Mouse (Mus musculus) heart, adult 2 months (tissue): ENCODE results near the gene Slc43a1. TPM values are rescaled to one million over a fixed set of nuclear protein-coding genes. Genes with fewer than 3 reads are reported as not detected.

Experiments used
- DNase-seq, 2 experiments: peaks; one replicate each; pipeline ENCODE4 v3.0.0; 2021
- H3K27ac ChIP-seq: fragments of 200-600 bp; 2 replicates; pipeline ENCODE4 v1.8.1; 2022
- H3K27me3 ChIP-seq: fragments of 200-500 bp; 2 replicates; pipeline ENCODE4 v1.6.1; 2012; ENCODE audit warnings: mild to moderate bottlenecking, low read length, inconsistent platforms, mixed read lengths; ENCODE audit not compliant: control insufficient read depth, insufficient read depth
- H3K36me3 ChIP-seq: fragments of 200-500 bp; 2 replicates; pipeline ENCODE4 v1.6.1; 2012; ENCODE audit warnings: low read length, inconsistent platforms; ENCODE audit not compliant: control insufficient read depth, insufficient read depth
- H3K4me1 ChIP-seq: fragments of 200-500 bp; 2 replicates; pipeline ENCODE4 v1.6.1; 2011; ENCODE audit warnings: low read length; ENCODE audit not compliant: control insufficient read depth, insufficient read depth
- H3K4me3 ChIP-seq: fragments of 200-600 bp; 2 replicates; pipeline ENCODE4 v1.8.1; 2022
- H3K79me2 ChIP-seq: fragments of 200-500 bp; replicated peaks from 2 replicates; pipeline ENCODE4 v1.6.1; 2012; ENCODE audit warnings: mild to moderate bottlenecking, inconsistent platforms, low read length, moderate library complexity, mixed read lengths; ENCODE audit not compliant: control insufficient read depth, insufficient read depth
- H3K9ac ChIP-seq: fragments of 200-500 bp; 2 replicates; pipeline ENCODE4 v1.6.1; 2012; ENCODE audit warnings: low read depth, mild to moderate bottlenecking, control low read depth, inconsistent platforms, low read length, mixed read lengths
- CTCF ChIP-seq: fragments of 200-600 bp; IDR thresholded peaks from 2 replicates; pipeline ENCODE4 v1.8.1; 2022; ENCODE audit warnings: antibody characterized with exemption, mild to moderate bottlenecking, moderate library complexity
- EP300 ChIP-seq: fragments of 200-500 bp; IDR thresholded peaks from 2 replicates; pipeline ENCODE4 v1.6.1; 2011; ENCODE audit warnings: low read depth, low read length, control low read depth; ENCODE audit not compliant: insufficient read depth
- POLR2A ChIP-seq: fragments of 200-500 bp; IDR thresholded peaks from 2 replicates; pipeline ENCODE4 v1.6.1; 2011; ENCODE audit warnings: mild to moderate bottlenecking, low read depth, low read length, control low read depth; ENCODE audit not compliant: insufficient read depth
- WGBS: fragments of 180-500 bp; shearing (Covaris S2); methylation state at CpG from one replicate; pipeline ENCODE4 v1.1.7; 2018; 5-methylcytosine and 5-hydroxymethylcytosine counted together
- intact Hi-C: fragments of 180-260 bp; cut with DNase I; formaldehyde crosslinking; loops from one replicate; pipeline ENCODE4 v1.15.1; 2025
- polyA plus RNA-seq: library from polyadenylated mRNA; depleted of rRNA; stranded (reverse); fragments of >200 nt; gene quantifications from 2 replicates; pipeline ENCODE4 v1.2.3, GENCODE M21; 2012
- total RNA-seq, 2 experiments: library from RNA; stranded (reverse); gene quantifications; 2 replicates each; pipeline ENCODE4 v1.2.3; 2021

The Slc43a1 gene
- total and polyA plus RNA-seq, 3 experiments: 2.1 to 3.7 (median 2.3) TPM

DNA sequence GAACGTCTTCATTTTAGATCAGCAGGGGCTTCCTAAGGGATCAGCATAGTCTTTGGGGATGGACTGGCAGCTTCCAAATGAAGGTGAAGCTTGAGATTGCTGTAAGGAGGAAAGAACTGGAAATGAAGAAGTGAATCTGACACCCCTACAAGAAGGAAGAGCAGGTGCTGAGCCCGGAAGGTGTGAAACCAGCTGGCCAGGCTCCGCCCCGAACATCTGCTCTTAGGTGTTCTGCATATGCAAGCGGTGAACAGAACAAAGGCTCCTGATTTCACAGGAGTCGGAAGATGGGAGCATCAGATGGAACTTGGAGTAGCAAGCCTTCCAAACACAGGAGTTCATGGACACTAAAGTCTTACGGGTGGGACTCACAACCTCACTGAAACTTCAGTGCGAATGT lies 1.5 kb upstream of the Slc43a1 start:
- Histone ChIP-seq H3K4me3 (no peak overlapping the region), H3K27me3 (peaks cover 4% of the 10 kb centered on the region; the same call in 1 of the 2 replicates), H3K4me1 (no peaks in the 10 kb centered on the region; the same call in none of the 2 replicates), H3K79me2 (no peaks in the 10 kb centered on the region), H3K27ac (no peak overlapping the region), H3K9ac (no peak overlapping the region), H3K36me3 (no peaks in the 10 kb centered on the region)
- no peak for DNase-seq
- intact Hi-C loops: no loop called here
- 75% methylated on average over 8 of the region's 8 CpGs for WGBS
- TF ChIP-seq EP300: no peak
- TF ChIP-seq CTCF: no peak
- TF ChIP-seq POLR2A: no peak

DNA sequence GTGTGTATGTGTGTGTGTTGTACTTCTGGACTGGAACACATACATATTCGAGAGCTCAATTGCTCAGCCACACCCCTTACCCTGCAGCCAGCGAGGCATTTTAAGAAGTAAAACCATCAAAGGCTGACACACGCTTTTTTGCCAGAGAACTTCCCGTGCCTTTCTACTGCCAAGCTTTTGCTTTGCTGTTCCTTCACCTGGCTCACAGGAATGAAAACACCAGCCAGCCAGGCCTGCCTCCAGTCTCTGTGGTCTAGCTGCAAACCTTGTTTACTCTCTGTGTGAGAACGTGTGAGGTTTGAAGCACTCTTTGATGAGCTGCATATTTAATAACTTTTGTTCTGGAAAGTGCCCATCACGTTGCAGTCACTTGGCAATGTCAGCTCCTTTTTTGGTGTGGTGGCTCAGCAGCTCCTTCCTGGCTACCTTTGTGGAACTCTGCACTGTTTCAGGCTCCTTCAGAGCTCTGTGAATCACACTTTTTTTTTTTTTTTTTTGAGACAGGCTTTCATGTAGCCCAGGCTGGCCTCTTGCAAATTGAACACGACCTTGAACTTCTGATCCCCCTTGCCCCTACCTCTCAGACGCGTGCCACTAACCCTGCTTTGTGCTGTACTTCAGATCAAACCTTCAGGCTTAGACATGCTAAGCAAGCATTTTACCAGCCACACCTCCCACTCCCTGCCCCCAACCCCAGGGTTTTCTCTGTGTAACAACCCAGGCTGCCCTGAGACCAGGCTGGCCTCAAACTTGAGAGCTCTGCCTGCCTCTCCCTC lies 645 bp upstream of the Slc43a1 start:
- Histone ChIP-seq H3K27me3 (peaks cover 4% of the 10 kb centered on the region; the same call in 1 of the 2 replicates), H3K79me2 (no peaks in the 10 kb centered on the region), H3K9ac (no peak overlapping the region), H3K4me1 (no peaks in the 10 kb centered on the region; the same call in 1 of the 2 replicates), H3K36me3 (no peaks in the 10 kb centered on the region), H3K27ac (no peak overlapping the region), H3K4me3 (no peak overlapping the region)
- intact Hi-C loops: no loop called here
- DNase-seq: peak in 1 of 2 experiments; percentile 15
- TF ChIP-seq CTCF: no peak
- 69% methylated on average over 9 of the region's 9 CpGs for WGBS

DNA sequence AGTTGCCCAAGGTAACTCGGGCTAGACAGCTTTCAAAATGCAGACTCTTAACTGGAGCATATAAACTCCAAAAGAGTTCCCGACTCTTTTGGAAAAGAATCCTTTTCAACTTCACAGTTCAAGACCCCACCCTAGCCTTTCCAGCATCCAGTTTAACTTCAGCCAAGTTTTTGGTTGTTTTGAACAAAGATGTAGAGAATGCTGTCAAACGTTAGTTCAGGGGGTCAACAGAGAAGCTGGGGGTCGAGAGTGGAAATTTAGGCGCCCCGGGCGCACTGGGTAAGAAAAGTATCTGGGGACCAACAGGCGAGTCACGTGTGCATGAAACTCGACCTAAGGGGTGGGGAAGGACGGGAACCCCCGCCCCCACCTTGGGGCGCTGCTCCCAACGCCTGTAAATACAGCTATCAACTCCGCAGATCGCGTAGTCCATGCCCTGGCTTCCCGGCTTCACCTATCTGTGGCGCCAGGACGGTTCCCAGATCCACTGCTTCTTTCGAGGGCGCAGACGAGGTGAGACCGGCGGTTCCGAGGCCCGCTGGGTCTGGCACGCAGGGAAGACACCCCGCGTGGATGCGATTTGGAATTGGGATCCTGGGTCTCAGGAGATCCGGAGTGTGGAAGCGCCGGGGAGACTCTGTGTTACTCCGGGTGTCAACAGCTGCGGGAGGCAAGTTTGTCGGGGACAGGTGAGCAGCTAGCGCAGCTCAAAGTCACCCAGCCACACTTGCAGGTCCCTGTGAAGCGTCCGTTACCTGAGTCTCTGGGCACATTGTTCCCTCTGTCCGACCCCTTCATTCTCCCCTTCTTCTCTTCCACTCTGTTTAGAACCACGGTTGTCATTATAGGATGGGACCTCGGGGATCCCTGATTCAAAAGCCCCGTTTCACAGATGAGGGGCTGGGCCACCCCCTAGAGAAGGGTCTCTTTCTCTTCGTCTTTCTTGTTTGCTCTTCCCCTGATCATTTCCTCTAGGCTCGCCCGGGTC lies 637 bp downstream of the Slc43a1 start:
- TF ChIP-seq CTCF (no peak), POLR2A (peak; percentile 37; the same call in 1 of the 2 replicates)
- peaks cover 4% of the 10 kb centered on the region; the same call in 1 of the 2 replicates for H3K27me3 ChIP-seq
- 3% methylated on average over 47 of the region's 47 CpGs for WGBS
- H3K27ac ChIP-seq: peak overlapping the region; percentile 68
- no peaks in the 10 kb centered on the region; the same call in 1 of the 2 replicates for H3K4me1 ChIP-seq
- peak; percentile 61 to 62 for DNase-seq
- H3K4me3 ChIP-seq: peak overlapping the region; percentile 69
- peak overlapping the region; percentile 59 for H3K9ac ChIP-seq
- intact Hi-C loops: no loop called here
- no peaks in the 10 kb centered on the region for H3K36me3 ChIP-seq
- H3K79me2 ChIP-seq: no peaks in the 10 kb centered on the region

DNA sequence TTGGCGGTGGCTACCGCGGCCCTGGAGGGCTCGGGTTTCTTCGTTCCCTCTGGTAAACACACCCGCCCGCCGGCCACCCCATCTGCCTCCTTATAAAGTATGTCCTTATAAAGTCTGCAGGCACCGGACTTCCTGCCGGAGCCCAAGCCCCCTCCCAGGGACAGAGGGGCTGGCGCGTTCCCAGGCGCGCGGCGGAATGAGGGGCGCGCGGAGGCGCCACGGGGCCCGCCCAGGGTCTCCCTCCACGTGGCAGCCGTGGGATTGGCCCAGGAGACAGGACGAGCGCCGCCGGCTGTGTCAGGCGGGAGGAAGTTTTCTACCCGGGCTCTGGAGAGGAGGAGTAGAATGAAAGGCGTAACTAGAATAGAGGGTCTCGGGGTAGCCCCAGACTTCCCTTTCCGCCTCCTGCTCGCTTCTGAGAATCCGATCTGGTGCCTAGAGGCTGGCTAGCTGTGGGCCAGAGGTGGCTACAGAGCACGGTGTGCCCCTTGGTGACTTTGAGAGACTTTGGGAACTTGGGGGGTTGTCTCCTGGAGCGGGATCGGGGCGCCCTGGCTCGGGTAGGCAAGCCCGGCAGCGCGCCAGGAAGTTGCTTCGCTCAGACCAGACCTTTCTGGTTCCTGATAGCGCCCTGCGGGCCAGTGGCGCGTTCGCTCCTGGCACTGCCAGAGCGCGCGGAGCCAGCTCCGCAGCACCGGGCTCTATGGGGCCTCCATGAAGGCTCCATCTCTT lies 1.5 kb downstream of the Slc43a1 start:
- DNase-seq: peak; percentile 77 to 81
- Histone ChIP-seq H3K79me2 (no peaks in the 10 kb centered on the region), H3K27ac (peak overlapping the region; percentile 68), H3K4me3 (peak overlapping the region; percentile 69), H3K4me1 (no peaks in the 10 kb centered on the region; the same call in 1 of the 2 replicates), H3K9ac (peak overlapping the region; percentile 59), H3K27me3 (peaks cover 4% of the 10 kb centered on the region; the same call in 1 of the 2 replicates), H3K36me3 (no peaks in the 10 kb centered on the region)
- intact Hi-C loops: no loop called here
- WGBS: under 1% methylated on average over 54 of the region's 54 CpGs
- TF ChIP-seq EP300 (no peak), POLR2A (0 out of 2 replicates have a peak, but pooled peaks have one; percentile 4), CTCF (no peak)

DNA sequence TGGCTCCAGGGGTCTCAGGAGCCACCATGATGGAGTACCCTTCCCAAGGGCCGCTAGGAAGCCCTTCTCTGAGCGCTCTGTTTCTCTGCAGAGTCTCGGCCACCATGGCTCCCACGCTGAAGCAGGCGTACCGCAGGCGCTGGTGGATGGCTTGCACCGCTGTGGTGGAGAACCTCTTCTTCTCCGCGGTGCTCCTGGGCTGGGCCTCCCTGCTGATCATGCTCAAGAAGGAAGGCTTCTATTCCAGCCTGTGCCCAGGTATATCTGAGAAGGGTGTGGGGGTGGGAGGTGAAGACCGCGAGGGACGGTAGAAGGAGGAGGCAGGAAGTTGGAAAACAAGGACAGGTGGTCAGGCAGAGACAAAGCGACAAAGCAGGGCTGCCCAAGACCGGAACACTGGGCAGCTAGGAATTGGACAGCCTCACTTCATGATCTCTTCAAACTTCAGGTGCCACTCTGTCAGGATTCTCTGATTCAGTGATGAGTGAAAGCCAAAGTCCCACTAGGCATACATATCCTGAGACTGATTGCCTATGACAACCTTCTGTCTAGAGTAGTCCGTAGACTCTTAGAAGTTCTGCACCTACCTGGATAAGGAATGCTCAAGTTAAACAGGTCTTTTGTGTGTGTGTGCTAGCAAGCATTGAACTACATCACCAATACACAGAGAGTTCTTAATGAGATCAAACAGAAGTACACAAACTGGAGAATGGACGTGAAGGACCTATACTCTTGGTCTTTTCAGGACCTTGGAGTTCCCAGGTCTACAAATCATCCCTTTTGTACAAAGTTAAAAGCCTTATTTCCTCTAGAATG lies 2.3 kb downstream of the Slc43a1 start:
- 15% methylated on average over 17 of the region's 17 CpGs for WGBS
- no peak for DNase-seq
- no peaks in the 10 kb centered on the region for H3K36me3 ChIP-seq
- no peak for TF ChIP-seq CTCF
- TF ChIP-seq EP300: no peak
- TF ChIP-seq POLR2A: no peak
- intact Hi-C loops: no loop called here
- H3K9ac ChIP-seq: peak overlapping the region; percentile 59
- peak overlapping the region; percentile 68 for H3K27ac ChIP-seq
- H3K79me2 ChIP-seq: no peaks in the 10 kb centered on the region
- H3K27me3 ChIP-seq: peaks cover 4% of the 10 kb centered on the region; the same call in 1 of the 2 replicates
- no peaks in the 10 kb centered on the region; the same call in 1 of the 2 replicates for H3K4me1 ChIP-seq
- H3K4me3 ChIP-seq: peak overlapping the region; percentile 69
